Mouse (Mus musculus) liver, postnatal 0 days (tissue): ENCODE data around the gene E330009J07Rik.

Experiments
- CTCF ChIP-seq: sonication (generic); IDR thresholded peaks from 2 replicates; pipeline ENCODE4 v1.5.1; 2016; ENCODE audit warnings: antibody characterized with exemption, low read depth
- EP300 ChIP-seq: IDR thresholded peaks from 2 replicates; pipeline ENCODE4 v1.6.1; 2016; ENCODE audit warnings: antibody characterized with exemption, low read depth, mild to moderate bottlenecking

DNA sequence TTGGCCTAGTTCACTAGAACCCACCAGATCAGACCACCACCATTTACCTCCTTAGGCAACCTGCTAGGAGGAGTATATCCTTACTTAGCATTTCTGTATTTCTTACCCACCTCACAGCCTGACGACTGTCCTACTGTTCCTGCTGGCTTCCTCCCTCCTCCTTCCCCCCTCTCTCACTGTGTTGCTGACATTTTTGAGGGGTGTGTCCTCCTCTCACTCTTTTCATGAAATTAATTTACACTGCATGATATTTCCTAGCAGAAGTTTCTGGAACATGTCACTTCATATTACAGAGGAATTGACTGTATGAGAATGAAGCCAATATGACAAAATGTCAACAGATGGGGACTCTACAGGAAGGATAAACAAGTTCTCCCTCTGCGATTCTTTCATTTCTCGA lies 7.2 kb downstream of the E330009J07Rik start:
- no peak for TF ChIP-seq CTCF
- no peak for TF ChIP-seq EP300
